Mouse (Mus musculus): ENCODE results near the gene Olfm4.
A peak's percentile ranks its signal among the peaks of the same experiment; 100 is the strongest.

The Olfm4 gene

DNA sequence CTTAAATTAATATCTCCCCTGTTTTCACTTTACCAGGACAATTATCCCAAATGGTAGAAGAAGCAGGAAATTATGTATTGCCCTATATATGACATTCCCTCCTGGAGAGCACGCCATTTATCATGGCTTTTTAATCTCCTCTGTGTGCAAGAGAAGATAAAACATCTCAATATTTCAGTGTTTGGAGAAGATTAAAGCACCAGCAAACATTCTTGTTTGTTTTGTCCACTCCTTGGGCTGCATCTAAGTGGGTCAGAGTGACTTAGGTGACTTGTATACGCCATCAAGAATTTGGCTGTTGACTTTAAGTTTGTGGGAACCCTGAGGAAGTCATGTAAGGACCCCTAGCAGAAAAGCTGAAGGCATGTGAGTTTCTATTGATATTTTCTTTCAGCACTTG, at the start of gene Olfm4:
Olfm4 (plus strand) TSS at position 301 of the 400 bp plus-strand sequence.
- no peak for DNase-seq

DNA sequence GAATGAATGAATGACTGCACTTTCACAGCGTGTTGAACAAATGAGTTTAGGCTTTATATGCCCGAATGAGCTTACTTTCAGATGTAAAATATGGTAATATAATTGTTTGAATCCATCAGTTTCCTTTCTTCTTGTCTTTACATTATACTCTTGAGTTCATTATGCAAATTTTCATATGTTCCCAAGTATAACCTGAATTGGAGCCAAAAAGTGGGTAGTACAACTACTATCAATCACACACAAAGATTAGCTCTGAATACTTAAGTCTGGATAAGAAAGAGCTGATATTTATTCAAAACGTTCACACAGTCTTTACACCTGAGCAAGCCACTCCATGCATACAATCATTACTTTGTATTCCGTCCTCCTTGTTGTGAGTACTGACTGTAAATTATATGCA, 49.5 kb upstream of the Olfm4 start:
- DNase-seq, result no peak

DNA sequence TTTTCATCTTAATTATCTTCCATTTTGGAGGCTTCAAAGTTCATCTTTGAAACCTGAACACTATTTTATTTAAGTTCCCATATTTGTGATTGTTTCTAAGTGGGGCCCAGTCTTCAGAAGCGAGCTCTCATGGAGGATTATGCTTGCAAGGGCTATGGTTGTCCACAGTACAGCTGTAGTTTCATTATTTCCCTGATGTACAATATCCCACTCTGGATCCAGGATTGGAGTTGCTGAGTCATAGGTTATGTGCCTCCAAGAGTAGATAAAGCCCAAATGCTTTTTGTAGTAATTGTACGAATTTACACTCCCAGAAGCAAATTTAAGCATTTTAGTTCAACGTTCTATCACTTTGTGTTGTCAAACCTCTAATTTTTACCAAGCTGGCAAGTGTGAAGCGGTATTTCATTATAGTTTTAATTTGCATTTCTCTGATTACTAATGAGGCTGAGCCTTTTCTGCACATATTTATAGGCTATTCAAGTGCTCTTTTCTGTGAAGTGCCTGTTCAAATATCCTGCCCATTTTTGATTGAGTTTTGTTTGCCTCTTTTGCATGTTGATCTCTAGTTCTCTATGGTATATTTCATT, 46.9 kb upstream of the Olfm4 start:
- no peak for DNase-seq

DNA sequence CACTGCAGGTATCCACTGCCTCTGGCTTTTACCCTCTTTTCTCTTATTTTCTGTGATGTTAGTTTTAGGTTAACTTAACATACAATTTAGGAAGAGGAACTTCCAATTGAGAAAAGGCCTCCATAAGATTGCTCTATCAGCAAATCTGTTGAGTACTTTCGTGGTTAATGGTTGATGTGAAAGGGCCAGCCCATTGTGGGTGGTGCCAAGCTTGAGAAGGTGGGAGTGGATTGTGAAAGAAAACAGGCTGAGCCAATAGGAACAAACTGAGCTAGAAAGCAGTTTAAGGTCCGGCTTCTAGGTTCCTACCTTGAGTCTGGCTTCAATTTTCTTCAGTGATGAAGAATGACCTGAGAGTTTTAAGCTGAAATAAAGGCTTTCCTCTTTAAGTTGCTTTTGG, 38.0 kb upstream of the Olfm4 start:
- no peak for DNase-seq

DNA sequence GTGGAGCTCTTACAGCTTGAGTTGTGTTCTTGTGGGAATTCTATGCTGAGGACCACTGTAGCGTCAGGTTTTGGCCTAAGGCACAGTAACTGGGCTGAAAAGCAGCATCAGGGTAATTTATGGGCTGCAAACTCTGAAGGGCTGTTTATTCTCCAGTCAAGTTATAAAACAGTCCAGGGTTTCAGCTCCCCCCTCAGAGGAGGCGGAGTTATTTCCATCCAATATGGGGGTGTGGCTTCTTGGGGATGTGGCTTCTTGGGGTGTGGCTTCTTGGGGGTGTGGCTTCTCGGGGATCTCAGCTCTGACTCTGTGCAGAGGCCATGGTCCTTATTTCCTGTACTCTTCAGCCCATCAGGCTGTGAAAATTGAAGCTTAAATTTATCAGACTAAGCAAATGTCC, 28.2 kb upstream of the Olfm4 start:
- no peak for DNase-seq

DNA sequence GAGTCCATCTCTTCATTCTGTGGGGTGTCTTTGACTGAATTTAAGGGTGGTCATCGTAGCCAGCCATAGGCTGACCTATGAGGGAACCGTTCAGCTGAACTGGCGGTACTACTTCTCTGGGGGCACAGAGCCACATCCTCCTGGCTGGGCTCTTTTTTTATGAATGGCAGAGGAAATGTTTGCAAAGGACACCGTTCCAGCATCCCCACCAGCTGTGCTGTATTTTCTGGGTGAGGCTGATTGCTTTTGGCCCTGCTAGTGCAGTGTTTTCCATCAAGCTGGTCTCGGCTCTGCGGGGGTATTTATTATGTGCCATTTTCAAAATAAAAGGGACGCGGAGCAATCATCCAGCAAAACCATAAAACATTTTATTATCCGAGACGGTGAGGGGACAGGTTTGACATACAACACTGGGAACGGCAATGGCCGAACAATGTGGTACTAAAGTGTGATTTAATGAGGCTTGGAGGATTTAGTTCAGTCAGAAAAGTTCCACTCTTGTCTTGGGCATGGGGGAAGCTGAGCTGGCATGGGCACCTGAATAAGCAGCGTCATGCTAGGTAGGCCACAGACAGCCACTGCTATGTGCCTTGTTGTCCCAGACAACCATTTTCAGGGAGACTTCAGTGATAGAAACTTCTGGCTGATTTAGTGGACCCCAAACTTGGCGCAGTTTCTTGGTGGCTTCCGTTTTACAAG, 25.9 kb upstream of the Olfm4 start:
- DNase-seq, result no peak

DNA sequence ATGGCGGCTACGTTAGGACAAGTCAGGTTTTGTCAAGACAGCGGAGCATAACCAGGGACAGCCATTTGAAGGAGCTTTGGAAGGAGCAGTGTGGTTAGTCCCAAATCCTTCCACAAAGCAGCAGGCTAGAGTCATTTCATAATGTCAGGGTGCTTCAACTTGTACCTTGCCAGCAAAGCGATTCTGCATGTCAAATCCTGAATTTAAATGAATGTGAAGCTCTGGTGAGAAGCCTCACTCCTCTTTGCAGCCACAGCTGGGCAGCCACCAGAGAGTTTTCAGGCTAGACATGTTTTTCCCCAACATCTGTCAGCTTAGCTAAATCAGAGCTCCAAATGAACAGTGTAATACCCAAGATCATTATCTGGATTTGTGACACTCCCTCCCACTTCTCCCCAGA, 22.7 kb upstream of the Olfm4 start:
- no peak for DNase-seq

DNA sequence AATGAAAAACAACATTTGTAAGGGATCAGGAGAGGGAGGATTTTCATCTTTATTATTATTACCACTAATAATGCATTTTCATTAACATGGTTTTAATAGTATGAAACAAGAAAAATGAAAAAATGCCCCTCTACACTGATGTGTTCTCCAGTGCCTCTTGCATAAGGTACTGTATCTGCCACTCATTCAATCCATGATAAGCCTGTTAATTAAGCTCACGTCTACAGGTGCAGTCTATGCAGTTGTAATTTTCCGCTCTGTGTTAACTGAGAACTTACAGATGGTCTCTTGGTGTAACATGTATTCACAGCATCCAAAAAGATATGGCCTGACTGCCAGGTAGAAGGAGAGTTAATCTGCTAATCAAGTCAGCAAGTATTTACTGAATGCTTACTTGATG, 22.3 kb upstream of the Olfm4 start:
- DNase-seq, result no peak

DNA sequence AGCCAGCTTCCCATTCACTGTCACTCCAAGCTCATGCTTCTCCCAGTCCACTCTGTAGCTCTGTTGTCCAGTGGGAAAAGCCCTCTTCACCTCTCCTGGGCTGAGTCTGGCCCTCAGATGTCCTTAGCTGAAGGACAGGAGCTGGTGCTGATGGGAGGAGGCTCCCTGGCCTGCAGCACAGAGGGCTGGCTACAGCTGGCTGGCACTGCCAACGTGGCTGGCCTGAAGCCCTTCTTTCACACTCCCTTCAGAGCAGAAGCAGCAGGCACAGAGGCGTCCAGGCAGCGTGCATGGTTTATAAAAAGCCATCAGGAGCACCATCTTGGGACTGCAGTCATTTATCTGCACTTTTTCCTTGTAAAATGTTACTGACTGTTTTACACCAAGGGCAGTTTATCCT, 13.7 kb upstream of the Olfm4 start:
- no peak for DNase-seq

DNA sequence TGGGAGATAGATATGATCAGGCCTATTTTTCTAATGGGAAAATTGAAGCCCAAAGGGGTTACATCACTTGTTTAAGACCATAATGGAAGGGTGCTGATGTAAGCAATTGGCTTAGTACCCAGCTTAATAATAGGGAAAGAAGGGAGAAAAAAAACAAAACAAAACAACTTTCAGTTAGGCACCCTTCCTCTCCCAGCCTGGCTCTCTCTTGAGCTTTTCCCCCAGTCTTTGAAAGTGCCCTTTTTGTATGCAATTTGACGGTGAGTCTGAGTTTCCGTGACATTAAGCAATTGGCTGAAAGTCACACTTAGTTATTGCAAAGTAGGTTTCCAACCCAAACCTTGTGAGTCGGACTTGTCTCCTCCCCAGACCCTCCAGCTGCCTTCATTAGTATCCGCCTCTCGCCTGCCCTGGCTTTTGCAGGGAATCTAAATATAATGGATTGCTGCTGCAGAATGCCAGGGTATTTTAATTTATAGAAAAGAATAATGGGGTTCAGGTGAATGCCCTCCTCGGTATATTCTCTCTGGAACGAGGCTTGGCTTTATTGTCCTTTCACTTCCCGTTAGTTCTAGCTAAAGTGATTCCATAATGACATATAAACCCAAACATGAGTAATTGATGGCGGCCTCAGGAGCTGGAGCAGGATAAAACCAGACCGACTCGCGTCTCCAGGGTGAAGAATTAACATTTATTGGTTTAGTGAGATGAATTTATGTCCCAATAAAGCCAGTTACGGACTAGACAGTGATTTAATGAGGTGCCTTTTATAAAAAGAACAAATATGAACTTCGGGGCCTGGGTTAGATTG, 12.7 kb upstream of the Olfm4 start:
- DNase-seq, result no peak

DNA sequence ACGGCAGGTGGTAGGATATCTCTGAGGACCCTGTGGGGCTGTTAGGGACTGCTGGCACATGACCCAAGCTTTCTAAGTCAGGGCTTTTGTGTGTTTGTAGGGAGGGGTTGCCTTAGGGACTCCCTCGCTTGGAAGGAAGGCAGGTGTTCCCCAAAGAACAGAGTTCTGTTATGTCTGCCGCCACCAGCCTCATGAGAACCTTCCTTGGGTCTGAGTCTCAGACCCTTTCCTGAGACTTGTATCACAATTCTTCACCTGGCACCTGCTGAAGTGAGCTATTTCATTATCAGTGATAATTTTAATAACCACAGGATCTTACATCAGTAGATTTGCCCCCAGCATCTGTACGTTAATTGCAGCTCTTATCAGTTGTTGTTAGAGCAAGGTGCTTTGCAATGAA, 2.4 kb upstream of the Olfm4 start:
- no peak for DNase-seq

DNA sequence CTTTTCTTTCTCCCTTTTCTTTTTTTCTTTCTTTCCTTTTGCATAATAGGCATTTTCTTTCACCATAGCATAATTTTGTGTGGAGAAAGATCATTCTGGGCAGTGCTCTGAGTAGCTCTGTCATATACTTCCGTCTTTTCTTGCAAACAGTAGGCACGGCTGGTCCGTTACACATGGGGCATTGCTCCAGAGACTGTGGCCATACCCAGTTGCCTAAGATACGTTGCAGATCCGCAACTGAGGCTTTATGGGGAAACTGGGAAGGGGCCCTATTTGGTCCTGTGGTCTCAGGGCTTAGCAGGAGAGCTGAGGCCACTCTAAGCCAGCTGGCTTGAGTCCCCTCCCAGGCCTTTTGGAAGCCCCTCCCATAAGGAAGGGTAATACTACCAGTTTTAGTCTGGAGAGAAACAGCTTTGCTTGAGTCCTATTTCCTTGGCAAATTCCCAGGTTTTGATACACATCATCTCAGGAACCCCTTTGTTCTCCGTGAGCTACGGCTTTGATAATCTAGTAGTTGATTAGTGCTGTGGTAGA, 1.3 kb downstream of the Olfm4 start:
- DNase-seq, result no peak

DNA sequence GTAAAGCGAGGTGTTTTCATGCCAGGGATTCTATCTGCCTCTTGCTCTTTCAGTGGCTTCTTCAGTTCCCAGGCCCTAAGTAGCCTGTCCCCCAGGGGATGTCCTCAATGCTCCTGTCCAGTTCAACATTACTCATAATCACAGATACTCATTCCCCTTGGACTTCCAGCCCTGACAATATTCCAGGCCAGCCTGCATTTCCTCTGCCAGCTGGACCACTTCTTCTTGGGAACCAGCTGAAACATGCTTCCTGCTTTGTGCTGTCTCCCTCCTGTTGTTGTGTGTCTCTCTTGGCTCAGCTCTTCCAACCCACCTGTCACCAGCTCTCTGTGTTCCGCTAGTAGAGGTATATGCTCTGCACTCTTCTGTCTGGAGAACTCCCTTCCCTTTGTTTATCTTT, 1.8 kb downstream of the Olfm4 start:
- DNase-seq, result no peak

DNA sequence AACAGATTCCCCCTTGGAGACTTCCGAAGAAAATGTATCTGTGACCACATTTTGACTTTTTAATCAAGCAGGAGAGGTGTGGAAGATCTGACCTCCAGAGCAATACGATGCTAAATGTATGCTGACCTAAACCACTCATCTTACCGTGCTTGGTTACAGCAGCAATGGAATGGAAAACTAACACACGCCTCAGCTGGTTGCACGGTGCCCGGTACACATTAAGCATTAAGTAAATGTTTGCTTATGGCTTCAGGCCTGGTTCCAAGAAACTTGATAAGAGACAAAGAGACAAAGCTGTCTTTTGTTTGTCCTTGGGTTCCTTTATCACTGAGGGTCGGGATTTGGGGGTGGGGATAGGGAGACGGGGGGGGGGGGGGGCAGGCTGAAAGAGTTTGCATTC, 3.0 kb downstream of the Olfm4 start:
- DNase-seq, result no peak

DNA sequence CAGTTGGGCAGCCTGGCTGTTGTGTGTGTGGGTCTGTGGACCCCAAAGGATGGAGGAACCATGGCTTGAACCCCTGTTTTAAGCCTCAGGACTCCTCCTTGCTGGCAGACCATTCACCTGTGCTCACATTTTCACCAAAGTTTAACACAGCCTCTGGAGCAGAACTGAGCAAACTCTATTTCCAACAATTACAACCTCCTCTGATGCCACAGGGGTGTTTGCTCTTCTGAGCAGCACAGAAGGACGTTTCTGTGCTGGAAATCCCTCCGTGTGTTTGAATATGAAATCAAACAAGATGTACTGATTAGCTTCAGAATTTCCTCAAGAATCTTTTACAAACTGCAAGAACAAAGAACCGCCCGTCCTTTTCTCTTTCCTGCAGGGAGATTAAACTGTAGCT, 5.9 kb downstream of the Olfm4 start:
- no peak for DNase-seq

DNA sequence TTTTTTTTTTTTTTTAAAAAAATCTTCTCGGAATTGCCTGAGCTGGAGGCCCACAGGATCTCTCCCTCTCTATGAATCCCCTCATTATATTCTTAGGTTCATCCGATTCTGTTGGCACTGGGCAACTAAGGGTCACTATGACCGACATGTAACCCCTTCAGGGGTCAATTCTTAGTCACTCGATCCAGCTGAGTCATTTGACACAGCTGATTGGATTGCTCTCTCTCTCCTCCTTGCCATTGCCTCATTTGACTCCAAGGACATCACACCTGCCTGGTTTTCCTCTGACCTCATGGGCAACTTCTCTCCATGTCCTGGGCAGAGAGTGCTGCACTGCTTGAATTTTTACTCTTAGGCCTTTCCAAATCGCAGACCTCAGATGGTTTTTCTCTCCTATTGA, 6.7 kb downstream of the Olfm4 start:
- no peak for DNase-seq

DNA sequence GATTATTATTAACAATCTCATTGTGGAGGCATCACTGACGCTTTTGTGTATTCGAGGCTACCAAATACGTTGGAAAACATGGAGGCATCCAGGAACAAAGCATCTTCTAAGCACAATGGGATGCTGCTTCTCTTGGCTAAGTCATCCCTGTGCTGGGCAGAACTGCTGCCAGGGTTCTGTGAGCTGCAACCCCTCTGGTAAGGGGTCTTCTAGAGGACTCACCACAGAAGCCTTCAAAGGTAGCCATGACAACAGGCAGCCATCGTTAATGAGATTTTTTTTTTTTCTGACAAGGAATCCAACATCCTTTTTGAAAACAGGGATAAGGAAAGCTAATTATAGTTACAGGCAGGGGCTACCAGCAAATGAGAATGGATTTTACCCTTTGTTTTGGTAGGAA, 13.7 kb downstream of the Olfm4 start:
- DNase-seq, result no peak

DNA sequence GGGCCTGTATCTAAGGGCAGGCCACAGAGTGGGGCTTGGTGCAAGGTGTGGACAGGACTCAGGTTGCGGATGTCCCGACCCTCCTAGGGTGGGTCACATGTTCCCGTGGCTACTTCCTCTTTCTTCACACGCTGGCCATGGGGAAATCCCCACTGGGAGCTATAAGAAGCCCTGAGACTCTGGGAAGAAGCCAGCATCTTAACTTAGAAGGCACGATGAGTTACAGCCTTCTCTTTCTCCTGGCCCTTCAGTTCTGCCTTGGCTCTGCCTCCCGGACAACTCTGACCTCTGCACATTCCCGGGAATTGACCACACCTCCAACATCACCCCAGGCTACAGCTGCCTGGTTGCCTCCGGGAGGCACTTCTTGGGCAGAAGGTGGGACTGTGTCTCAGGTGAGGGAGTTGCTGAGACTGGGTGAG, 16.2 kb downstream of the Olfm4 start:
- DNase-seq, result no peak

DNA sequence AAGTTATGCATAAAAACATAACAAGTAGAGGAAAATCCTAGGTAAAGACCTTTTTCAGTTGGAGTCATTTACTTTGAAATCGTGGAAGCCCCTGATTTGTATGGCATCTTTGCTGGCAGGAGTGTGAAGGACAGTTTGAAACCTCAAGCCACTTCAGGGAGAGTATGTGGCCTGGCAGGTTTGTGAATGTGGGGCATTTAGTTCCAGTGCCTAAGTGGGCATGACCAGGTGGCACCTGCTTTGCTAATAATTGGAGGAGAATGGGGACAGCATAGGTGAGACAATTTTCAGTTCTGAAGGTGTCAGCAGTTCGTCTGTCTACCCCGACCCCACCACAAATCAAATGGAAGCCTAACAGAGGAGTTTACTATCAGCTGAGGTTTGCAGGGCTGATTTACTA, 23.8 kb downstream of the Olfm4 start:
- DNase-seq, result no peak

DNA sequence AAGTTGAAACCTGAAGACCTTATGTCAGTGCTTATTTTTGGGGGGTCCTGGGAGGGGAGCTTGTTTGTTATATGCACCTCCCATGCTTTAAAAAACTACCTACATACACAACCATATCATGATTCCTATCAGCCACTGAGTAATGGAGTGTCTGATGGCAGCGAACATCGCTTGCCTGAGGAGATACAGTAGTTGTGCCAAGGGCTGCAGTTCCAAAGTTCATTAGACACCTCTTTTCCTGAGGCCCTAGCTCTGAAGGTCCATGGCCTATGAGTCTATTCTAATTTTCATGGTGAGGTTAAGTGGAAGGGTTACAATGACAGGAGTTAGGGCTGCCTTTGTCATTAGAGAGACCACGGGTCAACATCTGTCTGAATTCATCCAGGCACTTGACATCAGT, 26.5 kb downstream of the Olfm4 start:
- DNase-seq, result no peak

DNA sequence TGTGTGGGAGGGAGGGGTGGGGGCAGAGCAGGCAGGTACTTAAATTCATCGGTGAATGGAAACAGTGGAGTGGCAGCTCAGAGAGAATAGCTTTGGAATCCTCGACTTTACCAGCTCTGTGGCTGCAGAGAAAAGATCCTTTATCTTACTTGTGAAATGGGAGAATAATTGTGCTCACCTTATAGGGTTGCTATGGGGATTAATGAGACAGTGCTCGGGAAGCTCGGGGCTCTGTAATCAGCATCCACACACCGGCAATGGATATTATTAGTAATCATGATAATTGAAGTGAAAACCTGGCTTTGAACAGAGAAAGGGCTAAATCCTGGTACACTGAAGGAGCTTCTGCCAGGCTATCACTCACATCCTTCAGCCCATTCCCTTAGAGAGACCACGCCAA, 31.1 kb downstream of the Olfm4 start:
- DNase-seq, result no peak

DNA sequence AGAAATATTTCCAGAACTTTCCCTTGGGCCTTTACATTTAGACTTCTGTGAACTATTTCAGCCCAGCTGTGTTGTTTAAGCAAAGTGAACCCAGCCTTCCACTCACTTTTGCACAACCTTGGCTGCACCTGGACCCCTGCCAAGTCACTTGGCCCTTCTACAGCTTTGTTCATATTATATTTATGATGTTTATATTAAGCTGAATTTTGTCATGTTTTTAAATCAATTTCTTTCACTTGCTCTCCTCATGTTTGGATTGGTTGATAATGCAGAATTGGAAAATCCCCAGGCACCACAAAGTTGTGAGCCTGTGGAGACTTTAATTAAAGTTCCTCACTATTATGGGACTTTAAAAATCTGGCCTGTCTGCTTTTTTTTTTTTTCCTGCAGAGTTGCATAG, 32.2 kb downstream of the Olfm4 start:
- no peak for DNase-seq

DNA sequence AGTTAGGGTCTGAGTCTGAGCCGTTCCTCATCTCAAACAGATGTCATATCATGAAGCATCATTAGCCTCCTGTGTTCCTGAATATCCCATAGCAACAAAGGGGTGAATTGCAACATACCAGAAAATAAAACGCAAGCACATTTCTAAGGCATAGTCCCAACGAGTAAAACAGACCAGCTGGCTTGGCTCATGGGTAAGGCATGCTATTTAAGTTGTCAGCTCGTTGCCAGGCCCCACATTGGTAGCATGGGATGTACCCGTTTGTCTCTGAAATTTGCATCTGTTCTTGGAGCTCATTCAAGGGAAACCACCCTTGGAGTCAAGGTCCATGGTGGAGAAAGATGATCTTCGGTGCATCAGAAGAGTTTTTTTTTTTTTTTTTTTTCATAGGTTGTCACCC, 42.2 kb downstream of the Olfm4 start:
- peak; percentile 11 for DNase-seq
